Mouse (Mus musculus) lung, postnatal 0 days (tissue): ENCODE measurements at regions not wholly inside any gene's neighbourhood (a gene's known extent, or its start where the extent isn't known, plus 50 kb on each side); places are given as distances from the start of the nearest gene placed in this dataset.

ENCODE experiments used
- CTCF ChIP-seq: IDR thresholded peaks from 2 replicates; pipeline ENCODE4 v1.5.1; 2016; ENCODE audit warnings: antibody characterized with exemption, mild to moderate bottlenecking
- EP300 ChIP-seq: IDR thresholded peaks from 2 replicates; pipeline ENCODE4 v1.6.1; 2016; ENCODE audit warnings: antibody characterized with exemption, mild to moderate bottlenecking, control low read depth

DNA sequence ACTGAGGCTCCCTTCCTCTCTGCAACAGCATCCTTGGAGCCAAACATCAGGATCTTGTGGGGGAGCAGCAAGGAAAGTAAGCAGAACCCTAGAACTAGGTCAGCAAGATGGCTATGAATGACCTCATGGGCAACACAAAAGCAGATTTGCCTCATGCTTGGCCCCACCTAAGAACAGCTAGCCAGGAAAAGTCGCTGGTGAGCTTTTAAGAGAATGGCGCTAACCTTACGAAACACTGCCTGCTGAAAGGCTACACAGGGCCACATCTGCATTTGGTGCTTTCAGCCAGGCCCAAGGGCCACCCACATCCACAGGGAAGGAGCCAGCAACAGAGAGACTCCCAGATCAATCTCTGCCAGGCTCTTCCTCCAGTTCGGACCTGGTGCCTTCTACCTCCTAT lies 182.7 kb upstream of the Zfp703 start:
- TF ChIP-seq CTCF (no peak), EP300 (no peak)
